Mouse (Mus musculus) embryonic facial prominence, embryonic 10.5 days (tissue): ENCODE results near the gene Kcng4. TPM values are rescaled to one million over a fixed set of nuclear protein-coding genes. Genes with fewer than 3 reads are reported as not detected.
A peak's percentile ranks its signal among the peaks of the same experiment; 100 is the strongest.

Experiments used
- DNase-seq: peaks from one replicate; pipeline ENCODE4 v3.0.0-alpha.2; 2017; ENCODE audit warnings: low spot score
- H3K27ac ChIP-seq: fragments of 300-500 bp; sonication (generic); replicated peaks from 2 replicates; pipeline ENCODE4 v1.5.1; 2016; ENCODE audit warnings: mild to moderate bottlenecking
- H3K27me3 ChIP-seq: fragments of 300-500 bp; sonication (generic); replicated peaks from 2 replicates; pipeline ENCODE4 v1.6.1; 2016; ENCODE audit warnings: low read depth, mild to moderate bottlenecking; ENCODE audit not compliant: poor library complexity, severe bottlenecking
- H3K36me3 ChIP-seq: fragments of 300-500 bp; sonication (generic); replicated peaks from 2 replicates; pipeline ENCODE4 v1.6.1; 2016; ENCODE audit warnings: mild to moderate bottlenecking, moderate library complexity
- H3K4me1 ChIP-seq: fragments of 300-500 bp; sonication (generic); 2 replicates; pipeline ENCODE4 v1.6.1; 2016
- H3K4me3 ChIP-seq: fragments of 300-500 bp; sonication (generic); 2 replicates; pipeline ENCODE4 v1.5.1; 2016; ENCODE audit warnings: mild to moderate bottlenecking, moderate library complexity
- H3K9me3 ChIP-seq: fragments of 300-500 bp; sonication (generic); 2 replicates; pipeline ENCODE4 v1.6.1; 2016; ENCODE audit warnings: mild to moderate bottlenecking
- WGBS: fragments of 180-500 bp; shearing (Covaris S2); methylation state at CpG from one replicate; pipeline ENCODE4 v1.1.7; 2016; 5-methylcytosine and 5-hydroxymethylcytosine counted together
- polyA plus RNA-seq: library from polyadenylated mRNA; unstranded; fragments of >200 nt; fragmentation: Nextera tagmentation; extraction: Ambion mirVana; gene quantifications from 2 replicates; pipeline ENCODE4 v1.2.1, GENCODE M21; 2016

The Kcng4 gene
- polyA plus RNA-seq, 1 experiment from 2014 or later: 0.22 TPM

GRCm38 (mm10) chr8:119637381-119637780, 1.9 kb upstream of the Kcng4 start:
- no peak overlapping the region for H3K4me3 ChIP-seq
- H3K36me3 ChIP-seq: no peaks in the 10 kb centered on the region
- no peak overlapping the region for H3K27ac ChIP-seq
- WGBS: 81% methylated on average over 4 of the region's 4 CpGs
- DNase-seq: no peak
- H3K27me3 ChIP-seq: peaks cover 56% of the 10 kb centered on the region
- peaks cover 2% of the 10 kb centered on the region; the same call in 1 of the 2 replicates for H3K9me3 ChIP-seq
- H3K4me1 ChIP-seq: peaks cover 39% of the 10 kb centered on the region

- Histone ChIP-seq H3K36me3 (no peaks in the 10 kb centered on the region), H3K4me3 (no peak overlapping the region), H3K9me3 (no peaks in the 10 kb centered on the region; the same call in 1 of the 2 replicates), H3K4me1 (peaks cover 45% of the 10 kb centered on the region), H3K27ac (no peak overlapping the region), H3K27me3 (peaks cover 63% of the 10 kb centered on the region)
- WGBS: 69% methylated on average over 7 of the region's 7 CpGs
- no peak for DNase-seq
Measured at GRCm38 (mm10) chr8:119636766-119637165, 1.3 kb upstream of the Kcng4 start.

- no peak for DNase-seq
- peaks cover 54% of the 10 kb centered on the region for H3K4me1 ChIP-seq
- no peak overlapping the region for H3K27ac ChIP-seq
- H3K4me3 ChIP-seq: no peak overlapping the region
- no peaks in the 10 kb centered on the region for H3K9me3 ChIP-seq
- H3K27me3 ChIP-seq: peaks cover 71% of the 10 kb centered on the region
- 57% methylated on average over 2 of the region's 2 CpGs for WGBS
- H3K36me3 ChIP-seq: no peaks in the 10 kb centered on the region
Measured at GRCm38 (mm10) chr8:119635958-119636357, 478 bp upstream of the Kcng4 start.

GRCm38 (mm10) chr8:119634616-119635336, 704 bp downstream of the Kcng4 start:
- no peak overlapping the region for H3K4me3 ChIP-seq
- H3K27ac ChIP-seq: 0 out of 2 replicates have a peak overlapping the region, but pooled peaks have one; percentile 16
- no peaks in the 10 kb centered on the region for H3K9me3 ChIP-seq
- no peaks in the 10 kb centered on the region for H3K36me3 ChIP-seq
- 32% methylated on average over 14 of the region's 14 CpGs for WGBS
- H3K4me1 ChIP-seq: peaks cover 65% of the 10 kb centered on the region
- no peak for DNase-seq
- H3K27me3 ChIP-seq: peaks cover 72% of the 10 kb centered on the region

GRCm38 (mm10) chr8:119632909-119633308, 2.6 kb downstream of the Kcng4 start:
- H3K4me1 ChIP-seq: peaks cover 84% of the 10 kb centered on the region
- H3K36me3 ChIP-seq: no peaks in the 10 kb centered on the region
- no peaks in the 10 kb centered on the region for H3K9me3 ChIP-seq
- 48% methylated on average over 29 of the region's 29 CpGs for WGBS
- peaks cover 80% of the 10 kb centered on the region for H3K27me3 ChIP-seq
- peak overlapping the region; percentile 36; the same call in 1 of the 2 replicates for H3K27ac ChIP-seq
- H3K4me3 ChIP-seq: 0 out of 2 replicates have a peak overlapping the region, but pooled peaks have one; percentile 26
- no peak for DNase-seq

GRCm38 (mm10) chr8:119632246-119632645, 3.2 kb downstream of the Kcng4 start:
- Histone ChIP-seq H3K9me3 (no peaks in the 10 kb centered on the region), H3K36me3 (no peaks in the 10 kb centered on the region), H3K4me3 (no peak overlapping the region), H3K27ac (0 out of 2 replicates have a peak overlapping the region, but pooled peaks have one; percentile 36), H3K4me1 (peaks cover 90% of the 10 kb centered on the region), H3K27me3 (peaks cover 73% of the 10 kb centered on the region)
- 88% methylated on average over 9 of the region's 9 CpGs for WGBS
- DNase-seq: no peak

- no peaks in the 10 kb centered on the region for H3K9me3 ChIP-seq
- H3K4me1 ChIP-seq: peaks cover 83% of the 10 kb centered on the region
- no peak overlapping the region for H3K4me3 ChIP-seq
- no peak for DNase-seq
- WGBS: 38% methylated on average over 3 of the region's 3 CpGs
- no peaks in the 10 kb centered on the region for H3K36me3 ChIP-seq
- H3K27me3 ChIP-seq: peaks cover 61% of the 10 kb centered on the region
- H3K27ac ChIP-seq: peak overlapping the region; percentile 30; the same call in 1 of the 2 replicates
Measured at GRCm38 (mm10) chr8:119630841-119631240, 4.6 kb downstream of the Kcng4 start.

- H3K36me3 ChIP-seq: no peaks in the 10 kb centered on the region
- peak; percentile 80 for DNase-seq
- no peak overlapping the region for H3K4me3 ChIP-seq
- H3K4me1 ChIP-seq: peaks cover 65% of the 10 kb centered on the region
- H3K27me3 ChIP-seq: peaks cover 39% of the 10 kb centered on the region
- 25% methylated on average over 10 of the region's 10 CpGs for WGBS
- H3K9me3 ChIP-seq: no peaks in the 10 kb centered on the region
- H3K27ac ChIP-seq: peak overlapping the region; percentile 80
Measured at GRCm38 (mm10) chr8:119627613-119628359, 7.7 kb downstream of the Kcng4 start.

- DNase-seq: no peak
- no peak overlapping the region for H3K4me3 ChIP-seq
- H3K27me3 ChIP-seq: peaks cover 33% of the 10 kb centered on the region
- H3K36me3 ChIP-seq: no peaks in the 10 kb centered on the region
- H3K27ac ChIP-seq: peak overlapping the region; percentile 80
- no peaks in the 10 kb centered on the region for H3K9me3 ChIP-seq
- peaks cover 65% of the 10 kb centered on the region for H3K4me1 ChIP-seq
- 79% methylated on average over 7 of the region's 7 CpGs for WGBS
Measured at GRCm38 (mm10) chr8:119627199-119627598, 8.3 kb downstream of the Kcng4 start.

GRCm38 (mm10) chr8:119625788-119626187, 9.7 kb downstream of the Kcng4 start:
- no peak for DNase-seq
- no peak overlapping the region; the same call in none of the 2 replicates for H3K27ac ChIP-seq
- no peaks in the 10 kb centered on the region for H3K9me3 ChIP-seq
- peaks cover 20% of the 10 kb centered on the region; the same call in 1 of the 2 replicates for H3K27me3 ChIP-seq
- peaks cover 54% of the 10 kb centered on the region for H3K4me1 ChIP-seq
- H3K36me3 ChIP-seq: no peaks in the 10 kb centered on the region
- H3K4me3 ChIP-seq: no peak overlapping the region
- WGBS: 82% methylated on average over 22 of the region's 22 CpGs

- Histone ChIP-seq H3K4me3 (no peak overlapping the region), H3K27me3 (peaks cover 20% of the 10 kb centered on the region; the same call in 1 of the 2 replicates), H3K4me1 (peaks cover 54% of the 10 kb centered on the region), H3K27ac (no peak overlapping the region), H3K36me3 (no peaks in the 10 kb centered on the region), H3K9me3 (no peaks in the 10 kb centered on the region)
- WGBS: 89% methylated on average over 7 of the region's 7 CpGs
- no peak for DNase-seq
Measured at GRCm38 (mm10) chr8:119624916-119625315, 10.6 kb downstream of the Kcng4 start.

- no peak for DNase-seq
- Histone ChIP-seq H3K9me3 (no peaks in the 10 kb centered on the region), H3K4me3 (no peak overlapping the region), H3K36me3 (no peaks in the 10 kb centered on the region), H3K27me3 (peaks cover 11% of the 10 kb centered on the region; the same call in 1 of the 2 replicates), H3K4me1 (peaks cover 50% of the 10 kb centered on the region), H3K27ac (no peak overlapping the region)
- 88% methylated on average over 1 of the region's 1 CpGs for WGBS
Measured at GRCm38 (mm10) chr8:119623744-119624143, 11.7 kb downstream of the Kcng4 start.
